Mouse (Mus musculus) liver, embryonic 14.5 days (tissue): Measurements from ENCODE around the gene Gdpd5.

ENCODE experiments used
- CTCF ChIP-seq: IDR thresholded peaks from 2 replicates; pipeline ENCODE4 v1.5.1; 2016; ENCODE audit warnings: antibody characterized with exemption, low read depth, control low read depth
- EP300 ChIP-seq: IDR thresholded peaks from 2 replicates; pipeline ENCODE4 v1.6.1; 2016; ENCODE audit warnings: antibody characterized with exemption, low read depth

DNA sequence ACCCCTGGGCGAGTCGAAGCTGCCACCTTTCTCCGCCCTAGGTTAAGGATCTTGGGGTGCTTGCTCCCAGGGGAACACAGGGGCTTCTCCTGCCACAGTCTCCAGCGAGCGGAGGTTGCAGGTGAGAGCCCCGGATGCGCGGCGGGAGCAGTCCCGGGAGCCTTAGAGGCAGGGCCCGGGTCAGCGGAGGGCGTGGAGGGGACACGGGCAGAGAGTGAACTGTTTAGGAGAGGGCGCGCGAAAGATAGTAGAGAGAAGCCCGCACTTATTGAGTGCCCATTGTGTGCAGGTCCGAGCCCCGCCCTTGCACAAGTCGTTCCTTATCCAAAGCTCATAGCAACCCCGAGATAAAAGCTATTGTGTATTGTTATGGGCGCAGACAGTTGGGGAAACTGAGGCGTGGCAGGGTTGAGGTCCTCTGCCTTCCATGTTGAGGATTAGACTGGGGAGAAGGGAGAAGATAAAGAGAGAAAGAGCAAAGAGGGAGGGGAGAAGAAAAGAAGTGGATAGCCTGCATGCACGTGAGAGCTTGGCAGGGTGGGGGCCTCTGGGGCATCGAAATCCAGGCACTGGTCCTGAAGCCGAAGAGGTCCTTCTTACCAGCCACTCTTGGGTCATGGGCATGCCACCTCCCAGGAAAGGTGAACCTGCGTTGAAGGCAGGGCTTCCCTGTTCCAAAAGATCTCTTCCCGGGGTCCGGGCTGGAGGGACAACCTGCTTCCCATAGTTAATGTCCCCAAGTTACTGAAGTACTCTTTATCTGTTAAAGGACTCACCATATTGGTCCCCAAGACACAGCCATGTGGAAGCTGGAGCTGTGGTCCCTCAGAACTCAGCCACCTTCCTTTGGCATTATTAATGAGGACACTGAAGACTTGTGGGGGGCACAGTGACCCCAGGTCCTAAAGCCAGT, 1.1 kb downstream of the Gdpd5 start:
- no peak for TF ChIP-seq CTCF
- no peak for TF ChIP-seq EP300
